Mouse (Mus musculus) megakaryocyte progenitor cell, adult 5-6 weeks (primary cell): ENCODE measurements around the gene Mafk. TPM values are rescaled to one million over a fixed set of nuclear protein-coding genes. Genes with fewer than 3 reads are reported as not detected.

Source experiments
- ATAC-seq: replicated peaks from 2 replicates; pipeline ENCODE4 v1.8.0; 2016; ENCODE audit warnings: mild to moderate bottlenecking, moderate TSS enrichment, inconsistent platforms; ENCODE audit not compliant: poor library complexity
- total RNA-seq, 2 experiments: library from RNA; stranded (forward) in 1 of 2; stranded (reverse) in 1 of 2; fragments of 157-497, 149-512 nt in 1 of 2; fragments of 200-1000 nt in 1 of 2; gene quantifications; 2 replicates each; pipeline versions ENCODE4 v1.2.3 to v1.2.4; 2015 to 2017

Gene Mafk
- total RNA-seq, 2 experiments from 2014 or later, result 11.0 to 27.0 TPM

DNA sequence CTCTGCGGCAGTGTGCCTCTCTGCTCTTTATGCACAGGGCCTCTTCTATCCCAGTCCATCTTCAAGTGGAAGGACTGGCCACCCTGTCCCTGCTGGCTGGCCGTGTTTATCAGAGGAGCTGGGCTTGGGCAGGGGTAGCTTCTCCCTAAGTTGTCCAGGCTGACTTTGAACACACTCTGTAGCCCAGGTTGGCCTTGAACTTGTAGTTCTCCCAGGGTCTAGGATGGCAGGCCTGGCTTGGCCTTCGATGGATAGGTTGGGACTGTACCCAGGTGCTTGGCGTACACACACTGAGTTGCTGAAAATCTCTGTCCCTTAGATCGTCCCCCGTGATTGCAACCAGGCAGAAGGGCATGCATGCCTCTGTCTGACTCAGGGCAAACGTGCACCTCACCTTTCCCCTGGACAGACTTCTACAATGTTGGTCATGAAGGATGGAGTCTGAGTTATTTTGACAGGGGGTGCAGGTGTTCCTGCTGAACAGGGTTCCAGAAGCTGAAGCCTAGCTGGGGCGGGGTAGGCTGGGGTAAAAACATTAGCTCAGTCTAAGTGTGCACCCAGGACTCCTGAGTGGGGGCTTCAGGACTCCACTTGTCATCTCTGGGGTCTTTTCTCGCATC is 4.8 kb downstream of the Mafk start:
- no peak for ATAC-seq

- ATAC-seq, result no peak
Measured at GRCm38 (mm10) chr5:139796900-139797299, 5.6 kb downstream of the Mafk start.

GRCm38 (mm10) chr5:139797473-139798167 is 6.3 kb downstream of the Mafk start:
- ATAC-seq, result no peak

DNA sequence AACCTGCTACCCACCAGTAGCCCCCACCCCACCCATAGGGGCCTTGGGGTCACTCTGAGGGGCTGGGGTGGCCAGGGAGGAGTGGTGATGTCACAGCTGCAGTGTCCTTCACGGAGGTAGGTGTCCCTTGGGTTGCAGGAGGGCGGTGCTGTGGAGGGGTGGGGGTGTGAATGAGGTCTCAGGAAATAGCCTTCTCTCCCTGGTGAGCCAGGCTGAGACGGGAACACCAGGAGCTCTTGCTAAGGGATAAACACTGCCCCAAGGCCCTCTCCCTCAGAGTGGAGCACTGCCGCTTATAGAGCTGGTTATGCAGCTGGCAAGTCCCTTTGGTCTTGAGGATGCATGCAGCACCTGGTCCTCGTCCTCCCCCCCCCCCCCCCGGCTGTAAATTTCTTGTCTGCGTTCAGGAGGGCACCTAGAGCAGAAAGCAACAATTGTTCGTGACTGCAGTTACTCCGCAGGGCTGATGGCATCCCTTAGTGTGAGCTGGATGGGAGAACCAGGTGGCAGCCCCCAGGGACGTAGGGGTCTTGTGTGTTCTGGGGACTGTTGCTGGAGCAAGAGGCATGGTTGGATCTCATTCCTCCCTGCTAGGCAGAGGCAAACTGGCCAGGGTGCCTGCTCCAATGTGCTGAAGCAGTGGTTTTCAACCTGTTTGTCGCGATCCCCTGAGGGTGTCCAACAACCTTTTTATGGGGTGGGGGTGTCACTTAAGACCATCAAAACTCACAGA is 7.0 kb downstream of the Mafk start:
- no peak for ATAC-seq

- ATAC-seq, result no peak
Measured at GRCm38 (mm10) chr5:139799041-139799440, 7.7 kb downstream of the Mafk start.

DNA sequence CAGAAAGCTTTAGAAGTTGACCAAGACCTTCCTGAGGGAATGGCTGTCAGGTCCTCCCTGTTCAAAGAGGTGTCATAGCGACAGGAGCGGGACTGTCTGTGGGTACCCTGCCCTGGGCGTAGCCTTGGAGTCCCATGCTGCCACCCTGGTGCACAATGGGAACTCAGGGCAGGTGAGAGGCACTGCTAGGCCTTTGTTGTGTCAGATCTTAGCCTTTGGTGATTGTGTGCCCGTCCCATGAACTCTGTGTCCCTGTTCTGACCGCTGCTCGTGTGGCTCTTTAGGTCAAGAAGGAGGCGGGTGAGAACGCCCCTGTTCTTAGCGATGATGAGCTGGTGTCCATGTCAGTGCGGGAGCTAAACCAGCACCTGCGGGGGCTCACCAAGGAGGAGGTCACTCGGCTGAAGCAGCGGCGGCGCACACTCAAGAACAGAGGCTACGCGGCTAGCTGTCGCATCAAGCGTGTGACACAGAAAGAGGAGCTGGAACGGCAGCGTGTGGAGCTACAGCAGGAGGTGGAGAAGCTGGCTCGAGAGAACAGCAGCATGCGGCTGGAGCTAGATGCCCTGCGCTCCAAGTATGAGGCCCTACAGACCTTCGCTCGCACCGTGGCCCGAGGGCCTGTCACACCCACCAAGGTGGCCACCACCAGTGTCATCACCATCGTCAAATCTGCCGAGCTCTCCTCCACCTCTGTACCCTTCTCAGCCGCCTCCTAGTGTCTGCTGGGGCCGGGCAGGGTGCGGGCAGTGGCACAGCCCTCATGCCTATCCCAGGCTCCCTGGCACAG is 8.7 kb downstream of the Mafk start:
- ATAC-seq, result no peak

GRCm38 (mm10) chr5:139801231-139801630 is 9.9 kb downstream of the Mafk start:
- no peak for ATAC-seq

DNA sequence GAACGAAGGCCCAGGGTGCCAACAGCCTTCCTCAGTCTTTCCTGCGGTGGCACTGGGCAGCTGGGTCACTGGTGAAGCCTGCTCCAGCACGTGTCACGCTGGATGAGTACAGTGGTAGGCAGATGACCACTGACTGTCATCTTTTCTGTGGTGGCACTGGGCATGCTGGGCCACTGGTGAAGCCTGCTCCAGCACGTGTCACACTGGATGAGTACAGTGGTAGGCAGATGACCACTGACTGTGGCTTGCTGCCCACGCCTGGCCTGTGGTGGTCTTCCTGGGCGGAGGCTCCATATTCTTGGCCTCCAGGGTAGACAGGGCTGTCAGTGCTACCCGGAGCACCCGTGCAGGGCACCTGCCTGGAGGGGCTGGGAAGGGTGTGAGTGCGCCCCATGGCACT is 10.6 kb downstream of the Mafk start:
- no peak for ATAC-seq

- ATAC-seq, result no peak
Measured at GRCm38 (mm10) chr5:139803165-139803564, 11.9 kb downstream of the Mafk start.

DNA sequence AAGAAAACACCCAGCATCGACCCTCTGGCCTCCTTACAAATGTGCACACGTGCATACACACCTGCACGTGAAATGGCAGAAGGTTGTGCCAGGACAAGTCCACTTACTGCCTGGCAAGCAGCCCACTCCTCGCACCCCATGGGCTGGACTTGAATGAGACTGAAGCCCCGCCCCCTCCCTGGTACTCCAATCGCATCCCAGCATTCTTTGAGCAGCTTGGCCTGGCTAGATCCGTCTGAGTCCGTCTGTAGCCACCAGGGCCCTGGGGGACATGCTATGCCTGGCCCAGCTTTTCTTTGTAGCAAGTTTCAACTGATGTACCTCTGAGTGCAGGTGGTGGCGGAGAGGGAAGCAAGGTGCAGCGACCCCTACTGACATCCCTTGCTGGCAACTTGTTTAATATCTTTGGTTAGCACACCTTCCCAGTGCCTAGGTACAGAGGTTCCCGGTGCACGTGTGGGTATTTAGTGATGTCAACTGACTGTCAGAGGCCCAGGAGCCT is 12.3 kb downstream of the Mafk start:
- peak; percentile 36 for ATAC-seq

DNA sequence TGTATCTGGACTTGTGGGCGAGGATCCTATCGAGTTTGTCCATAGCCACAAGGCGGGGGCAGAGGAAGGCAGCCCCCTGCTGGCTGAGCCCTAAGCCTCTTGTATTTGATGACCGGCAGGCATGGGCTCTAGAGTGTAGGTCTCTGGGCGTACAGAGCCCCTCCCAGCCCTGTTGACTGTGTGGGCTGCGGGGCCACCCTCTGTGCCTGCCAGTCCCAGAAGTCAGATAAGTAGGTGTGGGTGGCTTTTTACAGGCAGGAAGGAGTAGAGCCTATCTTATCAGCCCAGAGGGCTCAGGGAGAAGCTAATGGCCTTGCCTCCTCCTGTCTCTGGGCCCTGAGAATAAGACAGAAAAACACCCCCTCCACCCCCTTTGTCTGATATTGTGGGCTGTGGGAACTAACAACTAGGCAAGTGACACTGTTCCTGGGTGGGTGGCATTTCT is 12.8 kb downstream of the Mafk start:
- ATAC-seq, result peak; percentile 75

GRCm38 (mm10) chr5:139804573-139805111 is 13.3 kb downstream of the Mafk start:
- peak; percentile 38 for ATAC-seq

DNA sequence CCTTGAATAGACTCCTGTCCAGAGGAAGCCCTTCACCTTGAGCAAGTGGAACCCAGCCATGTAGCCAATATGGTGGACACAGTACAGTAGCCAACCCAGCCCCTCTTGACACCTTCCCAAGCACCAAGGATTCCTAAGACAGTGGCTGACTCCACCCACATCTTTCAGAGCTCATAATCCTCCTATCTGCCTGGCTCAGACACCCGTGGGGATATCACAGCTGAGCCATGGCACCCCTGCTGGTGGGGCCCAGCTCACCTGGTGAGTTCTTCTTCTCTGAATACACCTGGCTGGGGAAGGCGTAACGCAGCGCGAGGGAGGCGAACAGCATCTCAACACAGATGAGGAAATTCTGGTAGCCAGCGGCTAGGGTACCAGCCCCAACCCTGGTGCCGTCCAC is 14.6 kb downstream of the Mafk start:
- ATAC-seq, result no peak

DNA sequence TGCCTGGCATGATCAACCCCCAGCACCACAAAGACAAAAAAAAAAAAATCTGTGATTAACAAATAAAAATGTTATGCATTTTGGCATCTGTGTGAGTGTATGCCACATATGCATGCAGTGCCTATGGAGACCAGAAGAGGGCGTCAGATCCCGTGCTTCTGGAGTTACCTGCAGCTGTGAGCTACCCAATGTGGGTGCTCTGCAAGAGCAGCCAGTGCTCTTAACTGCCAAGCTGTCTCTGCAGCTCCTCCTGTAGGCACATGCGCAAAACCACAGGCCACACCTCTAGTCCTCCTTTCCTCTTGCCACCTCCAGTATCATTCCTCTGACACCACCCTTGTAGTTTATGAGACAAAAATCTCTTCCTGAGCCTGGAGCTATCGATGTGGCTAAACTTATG is 18.1 kb downstream of the Mafk start:
- ATAC-seq, result peak; percentile 62

DNA sequence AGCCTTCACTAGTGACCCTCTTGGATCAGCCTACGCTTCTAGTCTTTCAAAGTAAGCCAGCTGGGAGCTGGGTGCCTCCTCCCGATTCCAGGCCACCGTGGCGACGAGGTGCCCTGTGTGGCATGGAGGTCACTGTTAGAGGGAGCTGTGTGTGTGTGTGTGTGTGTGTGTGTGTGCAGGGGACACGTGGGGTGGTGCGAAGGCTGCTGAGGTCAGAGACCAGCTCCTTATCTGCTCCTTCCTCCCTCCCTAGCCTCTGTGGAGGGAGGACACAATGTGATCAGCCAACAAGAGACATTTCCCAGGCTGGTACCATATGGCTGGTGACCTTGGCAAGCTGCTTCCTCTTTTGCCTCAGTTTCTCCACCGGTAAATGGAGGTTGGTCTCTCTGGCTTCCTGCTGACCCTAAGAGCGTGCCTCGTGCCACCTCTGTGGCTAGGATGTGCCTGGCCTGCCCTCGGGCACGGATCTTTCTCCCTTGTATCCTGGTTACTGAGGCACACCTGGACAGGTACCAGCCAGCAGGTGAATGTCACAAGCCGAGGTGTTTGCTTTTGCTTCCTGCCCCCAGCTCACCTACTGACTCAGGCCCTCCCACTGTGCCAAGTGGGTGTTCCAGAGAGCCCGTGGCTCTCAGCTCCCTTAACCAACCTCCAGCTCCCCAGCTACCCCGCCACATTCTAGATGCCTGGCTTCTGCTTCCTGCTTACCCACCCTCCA is 20.5 kb downstream of the Mafk start:
- peak; percentile 60 for ATAC-seq

DNA sequence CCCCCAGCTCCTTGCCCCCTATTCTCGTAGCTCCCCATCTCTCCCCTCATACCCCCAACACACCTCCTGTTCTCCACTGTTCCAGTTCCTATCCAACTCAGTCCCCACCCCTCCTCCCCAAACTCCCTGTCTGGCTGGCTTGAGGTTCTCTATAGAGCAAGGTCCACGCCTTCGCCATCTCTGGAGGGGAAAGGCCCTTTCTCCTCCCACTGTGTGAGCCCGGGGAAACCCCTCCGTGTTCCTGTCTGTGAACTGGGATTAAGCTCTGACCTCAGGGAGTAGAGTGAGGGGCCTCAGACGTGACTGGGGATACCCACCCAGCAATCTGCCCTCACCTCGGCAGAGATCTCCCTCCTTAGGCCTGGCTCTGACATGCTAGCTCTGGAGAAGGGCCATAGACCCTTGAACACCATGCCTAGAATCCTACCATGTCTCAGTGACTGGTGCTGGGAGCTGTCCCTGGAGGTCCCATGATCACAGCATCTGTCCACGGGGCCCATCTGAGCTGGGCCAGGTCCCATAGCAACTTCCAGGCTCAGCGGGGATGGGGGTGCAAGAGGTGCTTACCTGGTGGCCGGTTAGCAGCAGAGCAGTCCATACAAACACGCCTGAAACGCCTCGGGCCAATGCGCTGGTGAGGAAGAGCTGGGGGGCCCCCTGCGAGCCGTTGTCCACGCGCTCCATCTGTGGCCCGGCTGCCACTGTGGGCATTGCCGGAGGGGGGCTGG is 21.2 kb downstream of the Mafk start:
- no peak for ATAC-seq

DNA sequence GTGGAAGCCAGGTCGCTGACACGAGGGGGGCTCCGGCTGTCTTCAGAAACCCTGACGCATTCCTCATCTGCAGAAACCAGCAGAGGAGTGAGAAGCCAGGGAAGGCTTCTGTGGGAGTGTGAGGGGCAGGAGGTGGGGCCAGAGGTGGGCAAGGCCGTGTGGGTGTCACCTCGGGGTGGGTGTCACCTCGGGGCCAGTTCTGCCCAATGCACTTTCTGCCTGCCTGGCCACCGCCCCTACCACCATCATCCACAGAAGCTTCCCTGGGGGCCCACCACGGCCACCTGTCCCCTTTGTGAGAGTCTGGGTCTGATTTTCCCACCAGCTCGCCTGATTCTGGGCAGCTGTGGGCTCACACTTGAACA is 21.8 kb downstream of the Mafk start:
- ATAC-seq, result no peak

DNA sequence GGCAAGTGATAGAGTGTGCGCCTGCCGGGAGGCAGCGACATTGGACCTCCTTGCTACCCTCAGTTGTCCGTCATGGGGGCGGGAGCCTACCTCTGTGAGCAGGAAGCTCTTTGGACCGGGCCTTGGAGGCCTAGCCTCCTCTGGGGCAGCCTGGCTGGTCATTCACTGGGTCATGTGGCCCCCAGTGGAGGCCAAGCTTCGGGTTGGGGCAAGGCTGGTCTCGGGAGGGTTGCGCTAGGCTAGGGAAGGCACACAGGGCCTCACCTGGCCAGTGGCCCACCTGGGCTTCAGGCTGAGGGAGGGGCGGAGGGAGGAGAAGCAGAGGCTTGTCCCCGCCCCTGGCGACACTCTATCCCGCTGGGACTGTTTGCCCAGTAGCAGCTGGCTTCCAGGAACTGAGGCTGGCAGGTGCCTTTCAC is 22.7 kb downstream of the Mafk start:
- no peak for ATAC-seq

DNA sequence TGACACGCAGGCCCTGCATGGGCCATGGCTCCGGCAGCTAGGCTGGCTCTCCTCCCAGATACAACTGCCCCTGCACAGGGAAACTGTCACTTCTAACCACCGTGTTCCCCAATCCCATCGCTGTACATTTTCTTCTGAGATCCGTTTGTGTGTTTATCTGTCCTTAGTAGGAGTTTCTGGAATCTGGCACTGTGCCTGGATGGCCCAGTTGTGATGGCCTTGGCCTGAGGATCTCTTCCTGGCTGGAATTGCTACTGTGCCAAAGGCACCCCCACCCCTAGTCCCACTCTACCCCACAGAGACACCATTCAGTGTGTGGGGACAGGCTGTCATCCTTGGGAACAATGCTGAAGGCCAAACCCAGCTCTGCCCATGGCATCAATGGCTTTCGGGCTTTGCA is 24.7 kb downstream of the Mafk start:
- ATAC-seq, result no peak

- ATAC-seq, result no peak
Measured at GRCm38 (mm10) chr5:139816445-139816844, 25.1 kb downstream of the Mafk start.
